Mouse (Mus musculus): ENCODE measurements around the gene Crcp.

DNA sequence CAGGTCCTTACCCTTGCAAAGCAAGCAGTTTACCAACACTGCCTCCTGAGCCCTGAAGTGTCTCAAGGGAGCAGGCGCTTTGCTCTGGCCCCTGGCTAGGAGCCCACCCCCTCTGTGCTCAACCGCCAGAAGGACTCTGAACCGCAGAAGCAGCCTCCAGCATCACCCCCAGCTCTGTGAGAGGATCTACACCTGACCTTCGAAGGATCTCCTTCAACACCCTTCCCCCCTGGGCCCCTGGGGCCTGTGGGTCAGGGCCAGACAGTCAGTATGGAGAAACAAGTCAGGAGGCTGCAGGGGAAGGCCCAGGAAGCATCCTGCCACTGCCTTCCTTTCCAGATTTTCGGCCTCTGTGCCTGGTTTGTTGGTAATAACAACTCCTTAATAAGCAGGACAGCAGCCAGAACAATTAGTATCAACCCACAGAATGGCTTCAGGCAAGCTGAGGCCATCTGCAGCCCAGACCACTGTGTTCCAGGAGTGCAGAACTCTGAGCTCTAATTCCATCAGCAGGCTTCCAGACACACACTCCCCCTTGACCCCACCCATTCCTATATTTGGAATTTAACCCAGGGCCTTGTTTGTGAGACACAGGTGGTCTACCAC, 7.6 kb upstream of the Crcp start:
- TF ChIP-seq EP300 (IDR thresholded peaks at IDR 0.05; ENCODE audit: insufficient read depth, low read depth, low read length) (no peak), CTCF (IDR thresholded peaks at IDR 0.05; ENCODE audit: low read depth, low read length) (no peak), POLR2A (IDR thresholded peaks at IDR 0.05; ENCODE audit: insufficient read depth, low read length) (no peak)
